Mouse (Mus musculus) cerebellum, adult 2 months (tissue): ENCODE measurements at regions not wholly inside any gene's neighbourhood (a gene's known extent, or its start where the extent isn't known, plus 50 kb on each side); places are given as distances from the start of the nearest gene placed in this dataset.

Source experiments
- DNase-seq, 2 experiments: peaks; one replicate each; pipeline ENCODE4 v3.0.0; 2021
- H3K27ac ChIP-seq: fragments of 200-500 bp; 2 replicates; pipeline ENCODE4 v1.5.1; 2012; ENCODE audit warnings: low read length, control low read depth, inconsistent platforms; ENCODE audit not compliant: insufficient read depth
- H3K27me3 ChIP-seq: fragments of 200-500 bp; 2 replicates; pipeline ENCODE4 v1.6.1; 2012; ENCODE audit warnings: inconsistent platforms, mild to moderate bottlenecking, low read length, moderate library complexity; ENCODE audit not compliant: control insufficient read depth, insufficient read depth
- H3K4me1 ChIP-seq: fragments of 200-500 bp; 2 replicates; pipeline ENCODE4 v1.6.1; 2011; ENCODE audit warnings: low read length; ENCODE audit not compliant: control insufficient read depth, insufficient read depth
- H3K4me3 ChIP-seq: fragments of 200-500 bp; replicated peaks from 2 replicates; pipeline ENCODE3; 2011; ENCODE audit warnings: mild to moderate bottlenecking, low read depth, low read length, control low read depth; ENCODE audit not compliant: insufficient read depth
- CTCF ChIP-seq: fragments of 200-500 bp; IDR thresholded peaks from 2 replicates; pipeline ENCODE4 v1.5.1; 2011; ENCODE audit warnings: low read depth, mild to moderate bottlenecking, control low read depth, low read length, moderate library complexity, borderline replicate concordance; ENCODE audit not compliant: insufficient read depth
- POLR2A ChIP-seq: fragments of 200-500 bp; IDR thresholded peaks from 2 replicates; pipeline ENCODE4 v1.6.1; 2011; ENCODE audit warnings: low read length, control low read depth, borderline replicate concordance; ENCODE audit not compliant: insufficient read depth
- WGBS: fragments of 180-500 bp; shearing (Covaris S2); methylation state at CpG from one replicate; pipeline ENCODE4 v1.1.7; 2018; 5-methylcytosine and 5-hydroxymethylcytosine counted together

- no peaks in the 10 kb centered on the region for H3K4me1 ChIP-seq
- no peak for DNase-seq
- H3K4me3 ChIP-seq, result no peak overlapping the region
- H3K27ac ChIP-seq, result no peak overlapping the region
- H3K27me3 ChIP-seq, result no peaks in the 10 kb centered on the region; the same call in 1 of the 2 replicates
- TF ChIP-seq POLR2A, result no peak
- no peak for TF ChIP-seq CTCF
- WGBS, result 86% methylated on average over 6 of the region's 6 CpGs
Measured at GRCm38 (mm10) chr12:59415051-59415450, 195.5 kb upstream of the Fbxo33 start.

- no peak for DNase-seq
- H3K27me3 ChIP-seq, result no peaks in the 10 kb centered on the region
- no peak for TF ChIP-seq CTCF
- no peak for TF ChIP-seq POLR2A
- H3K4me1 ChIP-seq, result no peaks in the 10 kb centered on the region
- WGBS, result 61% methylated on average over 1 of the region's 1 CpGs
- H3K4me3 ChIP-seq, result no peak overlapping the region
- no peak overlapping the region for H3K27ac ChIP-seq
Measured at GRCm38 (mm10) chr12:59411491-59411890, 192.0 kb upstream of the Fbxo33 start.

- no peak for TF ChIP-seq POLR2A
- TF ChIP-seq CTCF, result no peak
- H3K27ac ChIP-seq, result no peak overlapping the region
- DNase-seq, result no peak
- no peaks in the 10 kb centered on the region for H3K27me3 ChIP-seq
- WGBS, result 93% methylated on average over 3 of the region's 3 CpGs
- no peaks in the 10 kb centered on the region for H3K4me1 ChIP-seq
- H3K4me3 ChIP-seq, result no peak overlapping the region
Measured at GRCm38 (mm10) chr12:59391103-59391502, 171.6 kb upstream of the Fbxo33 start.

GRCm38 (mm10) chr12:59382812-59383211, 163.3 kb upstream of the Fbxo33 start:
- Histone ChIP-seq H3K27ac (no peak overlapping the region), H3K27me3 (no peaks in the 10 kb centered on the region), H3K4me1 (no peaks in the 10 kb centered on the region), H3K4me3 (no peak overlapping the region)
- DNase-seq, result peak; percentile 9 to 15
- WGBS, result 32% methylated on average over 3 of the region's 3 CpGs
- TF ChIP-seq CTCF, result peak; percentile 45; the same call in 1 of the 2 replicates
- TF ChIP-seq POLR2A, result no peak

- WGBS, result 7% methylated on average over 2 of the region's 2 CpGs
- no peaks in the 10 kb centered on the region for H3K27me3 ChIP-seq
- peak in 1 of 2 experiments; percentile 11 for DNase-seq
- no peaks in the 10 kb centered on the region for H3K4me1 ChIP-seq
- no peak overlapping the region for H3K27ac ChIP-seq
- TF ChIP-seq CTCF (no peak), POLR2A (no peak)
- no peak overlapping the region for H3K4me3 ChIP-seq
Measured at GRCm38 (mm10) chr12:59341586-59341985, 122.1 kb upstream of the Fbxo33 start.

GRCm38 (mm10) chr12:59330753-59331152, 111.2 kb upstream of the Fbxo33 start:
- no peak for DNase-seq
- TF ChIP-seq POLR2A, result no peak
- TF ChIP-seq CTCF, result no peak
- Histone ChIP-seq H3K27ac (no peak overlapping the region), H3K27me3 (no peaks in the 10 kb centered on the region), H3K4me1 (no peaks in the 10 kb centered on the region), H3K4me3 (no peak overlapping the region)
- 2% methylated on average over 2 of the region's 2 CpGs for whole genome bisulfite sequencing

- Histone ChIP-seq H3K4me3 (no peak overlapping the region), H3K27me3 (no peaks in the 10 kb centered on the region), H3K27ac (no peak overlapping the region), H3K4me1 (no peaks in the 10 kb centered on the region)
- TF ChIP-seq CTCF, result no peak
- no peak for TF ChIP-seq POLR2A
- DNase-seq, result no peak
- 83% methylated on average over 1 of the region's 1 CpGs for WGBS
Measured at GRCm38 (mm10) chr12:59312703-59313102, 93.2 kb upstream of the Fbxo33 start.

GRCm38 (mm10) chr12:59307958-59308357, 88.4 kb upstream of the Fbxo33 start:
- no peak for TF ChIP-seq POLR2A
- WGBS, result 47% methylated on average over 1 of the region's 1 CpGs
- Histone ChIP-seq H3K27me3 (no peaks in the 10 kb centered on the region), H3K4me3 (no peak overlapping the region), H3K4me1 (no peaks in the 10 kb centered on the region), H3K27ac (no peak overlapping the region)
- no peak for DNase-seq

GRCm38 (mm10) chr12:59304522-59304921, 85.0 kb upstream of the Fbxo33 start:
- Histone ChIP-seq H3K4me3 (no peak overlapping the region), H3K27me3 (no peaks in the 10 kb centered on the region), H3K27ac (no peak overlapping the region), H3K4me1 (no peaks in the 10 kb centered on the region)
- no peak for DNase-seq
- 29% methylated on average over 6 of the region's 6 CpGs for WGBS
- TF ChIP-seq CTCF (no peak), POLR2A (no peak)
